Mouse (Mus musculus): ENCODE data around the gene Foxn3.

The Foxn3 gene

GRCm38 (mm10) chr12:99352136-99352535, 211.2 kb downstream of the Foxn3 start:
- no peak for DNase-seq (ENCODE audit: low spot score)

GRCm38 (mm10) chr12:99351731-99352130, 211.7 kb downstream of the Foxn3 start:
- no peak for DNase-seq (ENCODE audit: low spot score)

- DNase-seq (ENCODE audit: low spot score) = no peak
These were observed 213.8 kb downstream of the Foxn3 start for GRCm38 (mm10) chr12:99349650-99349997.

GRCm38 (mm10) chr12:99348940-99349649, 214.3 kb downstream of the Foxn3 start:
- DNase-seq (ENCODE audit: low spot score) = no peak

- no peak for DNase-seq (ENCODE audit: low spot score)
These were observed 215.9 kb downstream of the Foxn3 start for GRCm38 (mm10) chr12:99347512-99347911.

- DNase-seq (ENCODE audit: low spot score) = no peak
These were observed 216.4 kb downstream of the Foxn3 start for GRCm38 (mm10) chr12:99346982-99347381.

- DNase-seq (ENCODE audit: low spot score) = no peak
These were observed 218.1 kb downstream of the Foxn3 start for GRCm38 (mm10) chr12:99345323-99345722.

- DNase-seq (ENCODE audit: low spot score) = no peak
These were observed 220.0 kb downstream of the Foxn3 start for GRCm38 (mm10) chr12:99343378-99343777.

GRCm38 (mm10) chr12:99342160-99342559, 221.2 kb downstream of the Foxn3 start:
- no peak for DNase-seq (ENCODE audit: low spot score)

- no peak for DNase-seq (ENCODE audit: low spot score)
These were observed 221.6 kb downstream of the Foxn3 start for GRCm38 (mm10) chr12:99341751-99342150.

GRCm38 (mm10) chr12:99340418-99341182, 222.8 kb downstream of the Foxn3 start:
- no peak for DNase-seq (ENCODE audit: low spot score)

GRCm38 (mm10) chr12:99339640-99340325, 223.6 kb downstream of the Foxn3 start:
- DNase-seq (ENCODE audit: low spot score) = peak; percentile 77

GRCm38 (mm10) chr12:99338754-99339153, 224.6 kb downstream of the Foxn3 start:
- no peak for DNase-seq (ENCODE audit: low spot score)

- DNase-seq (ENCODE audit: low spot score) = no peak
These were observed 226.3 kb downstream of the Foxn3 start for GRCm38 (mm10) chr12:99337171-99337435.

GRCm38 (mm10) chr12:99336349-99337170, 226.8 kb downstream of the Foxn3 start:
- no peak for DNase-seq (ENCODE audit: low spot score)

- no peak for DNase-seq (ENCODE audit: low spot score)
These were observed 227.8 kb downstream of the Foxn3 start for GRCm38 (mm10) chr12:99335628-99336027.

GRCm38 (mm10) chr12:99334026-99334425, 229.4 kb downstream of the Foxn3 start:
- no peak for DNase-seq (ENCODE audit: low spot score)

- DNase-seq (ENCODE audit: low spot score) = no peak
These were observed 229.9 kb downstream of the Foxn3 start for GRCm38 (mm10) chr12:99333304-99333968.

GRCm38 (mm10) chr12:99332144-99332807, 231.1 kb downstream of the Foxn3 start:
- DNase-seq (ENCODE audit: low spot score) = no peak

- DNase-seq (ENCODE audit: low spot score) = no peak
These were observed 231.9 kb downstream of the Foxn3 start for GRCm38 (mm10) chr12:99331341-99331947.

GRCm38 (mm10) chr12:99330822-99331285, 232.5 kb downstream of the Foxn3 start:
- no peak for DNase-seq (ENCODE audit: low spot score)
